Mouse (Mus musculus): ENCODE results near the gene Ppp5c. TPM values are rescaled to one million over a fixed set of nuclear protein-coding genes. Genes with fewer than 3 reads are reported as not detected.

The Ppp5c gene
- 78.9 TPM for polyA plus RNA-seq (2014; fragmentation: Illumina TruSeq; extraction: RNeasy Lipid Tissue Mini Kit (QIAGEN cat#74804); ENCODE audit: low read depth, low replicate concordance)

DNA sequence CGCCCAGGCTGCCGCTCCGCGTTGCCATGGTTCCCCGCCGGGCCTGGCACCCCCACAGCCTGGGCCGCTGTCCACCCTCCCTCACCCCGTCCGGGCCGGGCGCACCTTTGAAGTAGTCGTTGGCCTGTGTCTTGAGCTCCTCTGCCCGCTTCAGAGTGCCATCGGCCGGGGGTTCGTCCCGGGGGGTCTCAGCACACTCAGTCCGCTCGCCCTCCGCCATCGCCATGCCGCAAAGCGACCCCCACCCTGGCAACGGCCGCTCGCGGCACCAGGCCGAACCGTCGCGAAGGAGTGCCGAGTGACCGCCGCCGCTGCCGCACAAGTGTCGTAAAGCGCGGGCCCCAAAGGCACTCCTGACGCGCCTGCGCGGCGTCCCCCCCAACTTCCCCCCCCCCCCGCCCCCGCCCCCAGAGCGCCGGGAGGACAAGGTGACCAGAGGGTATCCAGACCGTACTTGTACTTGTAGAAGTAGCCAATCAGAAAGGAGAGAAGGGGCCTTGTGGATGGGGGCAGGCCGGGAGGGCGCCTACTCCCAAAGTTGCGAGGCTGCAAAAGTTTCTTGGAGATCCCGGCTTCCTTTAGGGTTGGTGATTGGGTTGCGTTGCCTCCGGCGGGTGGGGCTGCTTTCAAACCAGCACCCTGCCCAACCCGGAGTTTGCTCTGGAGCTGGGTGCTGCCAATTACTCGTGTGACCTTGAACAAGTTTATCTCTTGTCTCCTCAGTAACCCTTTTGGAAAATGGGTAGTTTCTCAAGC lies at the start of gene Ppp5c:
Ppp5c (minus strand) TSS at position 337 of the 756 bp plus-strand sequence.

GRCm38 (mm10) chr7:17073904-17074615 lies 46.3 kb upstream of the Ppp5c start, which contains the start of gene Psg16:
Gene Psg16 (plus strand): TSS chr7:17074040.

GRCm38 (mm10) chr7:17062389-17062788 lies 34.7 kb upstream of the Ppp5c start, which contains the start of gene Hif3a:
Gene Hif3a (minus strand): TSS chr7:17062427.

DNA sequence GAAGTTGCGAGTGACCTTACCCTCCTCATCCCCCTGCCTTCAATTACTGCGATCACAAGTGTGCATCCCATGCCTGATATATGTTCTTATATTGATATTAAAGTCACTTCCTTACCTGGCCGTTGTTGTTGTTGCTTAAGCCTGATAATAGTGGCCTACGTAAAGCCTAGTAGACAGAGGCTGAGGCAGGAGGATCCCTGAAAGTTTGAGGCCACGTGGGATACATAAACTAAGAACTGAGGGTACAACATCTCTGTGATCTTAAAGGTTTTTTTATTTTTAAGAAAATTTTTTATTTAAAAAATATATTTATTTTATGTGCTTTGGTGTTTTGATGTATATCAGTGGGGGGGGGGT lies 35.3 kb downstream of the Ppp5c start, which contains the start of gene Ccdc8:
Ccdc8 (plus strand) TSS at position 258 of the 357 bp plus-strand sequence.

GRCm38 (mm10) chr7:16982859-16983568 lies 44.7 kb downstream of the Ppp5c start, which contains the start of gene Gm42372:
Gene Gm42372 (plus strand): TSS chr7:16983086.

GRCm38 (mm10) chr7:16959539-16960187 lies 68.1 kb downstream of the Ppp5c start, which contains the start of gene Pnmal1:
Gene Pnmal1 (plus strand): TSS chr7:16959679.

Other genes starting within 250 kb of the Ppp5c start
- 27.6 TPM for gene Slc1a5, start 246.6 kb downstream of the Ppp5c start, polyA plus RNA-seq (2014; fragmentation: Illumina TruSeq; extraction: RNeasy Lipid Tissue Mini Kit (QIAGEN cat#74804); ENCODE audit: low read depth, low replicate concordance)
- 57.6 TPM for gene Strn4, start 212.0 kb downstream of the Ppp5c start, polyA plus RNA-seq (2014; fragmentation: Illumina TruSeq; extraction: RNeasy Lipid Tissue Mini Kit (QIAGEN cat#74804); ENCODE audit: low read depth, low replicate concordance)
- gene Fkrp, start 211.2 kb downstream of the Ppp5c start, polyA plus RNA-seq (2014; fragmentation: Illumina TruSeq; extraction: RNeasy Lipid Tissue Mini Kit (QIAGEN cat#74804); ENCODE audit: low read depth, low replicate concordance): 41.3 TPM
- gene Prkd2, start 185.0 kb downstream of the Ppp5c start, polyA plus RNA-seq (2014; fragmentation: Illumina TruSeq; extraction: RNeasy Lipid Tissue Mini Kit (QIAGEN cat#74804); ENCODE audit: low read depth, low replicate concordance): 16.4 TPM
- gene Dact3, start 152.6 kb downstream of the Ppp5c start, polyA plus RNA-seq (2014; fragmentation: Illumina TruSeq; extraction: RNeasy Lipid Tissue Mini Kit (QIAGEN cat#74804); ENCODE audit: low read depth, low replicate concordance): 9.5 TPM
- 3.7 TPM for gene Gng8, start 136.1 kb downstream of the Ppp5c start, polyA plus RNA-seq (2014; fragmentation: Illumina TruSeq; extraction: RNeasy Lipid Tissue Mini Kit (QIAGEN cat#74804); ENCODE audit: low read depth, low replicate concordance)
- 3.4 TPM for gene Ptgir, start 121.4 kb downstream of the Ppp5c start, polyA plus RNA-seq (2014; fragmentation: Illumina TruSeq; extraction: RNeasy Lipid Tissue Mini Kit (QIAGEN cat#74804); ENCODE audit: low read depth, low replicate concordance)
- gene Calm3, start 103.8 kb downstream of the Ppp5c start, polyA plus RNA-seq (2014; fragmentation: Illumina TruSeq; extraction: RNeasy Lipid Tissue Mini Kit (QIAGEN cat#74804); ENCODE audit: low read depth, low replicate concordance): 115 TPM
- 3.4 TPM for gene Pnmal2, start 83.2 kb downstream of the Ppp5c start, polyA plus RNA-seq (2014; fragmentation: Illumina TruSeq; extraction: RNeasy Lipid Tissue Mini Kit (QIAGEN cat#74804); ENCODE audit: low read depth, low replicate concordance)
- 0.10 TPM for gene Pnmal1, start 68.2 kb downstream of the Ppp5c start, polyA plus RNA-seq (2014; fragmentation: Illumina TruSeq; extraction: RNeasy Lipid Tissue Mini Kit (QIAGEN cat#74804); ENCODE audit: low read depth, low replicate concordance)
- not detected for gene Gm42372, start 44.8 kb downstream of the Ppp5c start, polyA plus RNA-seq (2014; fragmentation: Illumina TruSeq; extraction: RNeasy Lipid Tissue Mini Kit (QIAGEN cat#74804); ENCODE audit: low read depth, low replicate concordance)
- gene Ccdc8, start 35.2 kb downstream of the Ppp5c start, polyA plus RNA-seq (2014; fragmentation: Illumina TruSeq; extraction: RNeasy Lipid Tissue Mini Kit (QIAGEN cat#74804); ENCODE audit: low read depth, low replicate concordance): 3.9 TPM
- 0.84 TPM for gene Hif3a, start 34.5 kb upstream of the Ppp5c start, polyA plus RNA-seq (2014; fragmentation: Illumina TruSeq; extraction: RNeasy Lipid Tissue Mini Kit (QIAGEN cat#74804); ENCODE audit: low read depth, low replicate concordance)
- gene Psg16, start 46.1 kb upstream of the Ppp5c start, polyA plus RNA-seq (2014; fragmentation: Illumina TruSeq; extraction: RNeasy Lipid Tissue Mini Kit (QIAGEN cat#74804); ENCODE audit: low read depth, low replicate concordance): not detected
- not detected for gene Ceacam3, start 122.4 kb upstream of the Ppp5c start, polyA plus RNA-seq (2014; fragmentation: Illumina TruSeq; extraction: RNeasy Lipid Tissue Mini Kit (QIAGEN cat#74804); ENCODE audit: low read depth, low replicate concordance)
- not detected for gene Psg29, start 175.6 kb upstream of the Ppp5c start, polyA plus RNA-seq (2014; fragmentation: Illumina TruSeq; extraction: RNeasy Lipid Tissue Mini Kit (QIAGEN cat#74804); ENCODE audit: low read depth, low replicate concordance)

All from heart, adult 10 weeks (tissue).